In genomic region chr13:41822617-41823016, GRCm38 (mm10) we compare ENCODE assay signal across 23 mouse cellular contexts. TPM values are rescaled to one million over a fixed set of nuclear protein-coding genes. Genes with fewer than 3 reads are reported as not detected.
DNase-seq lines count a peak whose midpoint lies in the region; ATAC-seq lines count a peak whose summit lies in the region.
"Had no signal": no experiment of that assay in that cellular context is flagged by ENCODE, and none has a peak within 500 bp of the region (broad histone marks: within the 10 kb centered on the region; RNA-seq: fewer than 3 reads in every experiment).

No protein-coding gene starts in this region.

- H3K4me3 ChIP-seq in forebrain, embryonic 13.5 days, result no peak overlapping the region
- H3K4me3 ChIP-seq: embryonic facial prominence, embryonic 12.5 days; heart, embryonic 12.5 days; limb, embryonic 15.5 days; neural tube, embryonic 12.5 days had no signal

- no peak overlapping the region for H3K27ac ChIP-seq in forebrain, embryonic 13.5 days
- H3K27ac ChIP-seq: embryonic facial prominence, embryonic 12.5 days; kidney, postnatal 0 days; limb, embryonic 15.5 days; neural tube, embryonic 12.5 days; stomach, postnatal 0 days had no signal

- no peaks in the 10 kb centered on the region for H3K9me3 ChIP-seq in forebrain, embryonic 13.5 days (replicated peaks)
- H3K9me3 ChIP-seq: embryonic facial prominence, embryonic 12.5 days; heart, embryonic 12.5 days; limb, embryonic 15.5 days; neural tube, embryonic 12.5 days had no signal

- H3K4me2 ChIP-seq in forebrain, embryonic 13.5 days, result no peak overlapping the region
- H3K4me2 ChIP-seq: embryonic facial prominence, embryonic 12.5 days; heart, embryonic 12.5 days; limb, embryonic 15.5 days; neural tube, embryonic 12.5 days had no signal

- peak; percentile 74 to 86 for DNase-seq in frontal cortex, adult 2 months (ENCODE audit: extremely low spot score in 1 of 2, low spot score in 1 of 2)
- no peak for DNase-seq in frontal cortex, postnatal 10 days (ENCODE audit: low spot score in 2 of 2)
- peak; percentile 72 for DNase-seq in layer of hippocampus, adult 9-11 months
- DNase-seq in right cerebral cortex, postnatal 10 days (ENCODE audit: low spot score in 2 of 2), result peak; percentile 42 to 56
- DNase-seq in natural killer cell, adult 2 months (ENCODE audit: low spot score in 2 of 2), result no peak
- DNase-seq in c-Kit-positive CD71-positive TER-119-positive erythroid progenitor cells, embryonic 14.5 days (ENCODE audit: low spot score), result no peak
- DNase-seq: adrenal gland, adult 8-10 months; cerebellum, adult 11-12 months; forebrain, postnatal 0 days; gastrocnemius, postnatal 36 days; kidney, adult 11 months; lung, postnatal 14 days; thymus, postnatal 25 days had no signal

- H3K36me3 ChIP-seq in forebrain, embryonic 13.5 days (ENCODE audit: poor library complexity, severe bottlenecking), result no peaks in the 10 kb centered on the region
- H3K36me3 ChIP-seq: embryonic facial prominence, embryonic 12.5 days; heart, embryonic 12.5 days; limb, embryonic 15.5 days; neural tube, embryonic 12.5 days had no signal

- H3K27me3 ChIP-seq in forebrain, embryonic 13.5 days, result no peaks in the 10 kb centered on the region
- H3K27me3 ChIP-seq: embryonic facial prominence, embryonic 12.5 days; heart, embryonic 12.5 days; limb, embryonic 15.5 days; neural tube, embryonic 12.5 days had no signal

- H3K4me1 ChIP-seq in forebrain, embryonic 13.5 days, result no peaks in the 10 kb centered on the region
- H3K4me1 ChIP-seq: embryonic facial prominence, embryonic 12.5 days; neural tube, embryonic 12.5 days had no signal

- no peak overlapping the region for H3K9ac ChIP-seq in forebrain, embryonic 13.5 days
- H3K9ac ChIP-seq: embryonic facial prominence, embryonic 12.5 days; forebrain, postnatal 0 days; heart, embryonic 12.5 days; limb, embryonic 15.5 days; neural tube, embryonic 12.5 days had no signal

- peak; percentile 45 for ATAC-seq in CD4-positive, CD25-positive, alpha-beta regulatory T cell, adult 4 months
- no peak for ATAC-seq in forebrain, embryonic 13.5 days
- ATAC-seq: forebrain, postnatal 0 days; hindbrain, embryonic 16.5 days had no signal

- 33% methylated on average over 2 of the region's 2 CpGs for WGBS in forebrain, embryonic 13.5 days

RNA-seq across cellular contexts. Expression of gene Adtrp, which starts 24.9 kb away (rescaled TPM):
- 0.32 and 0.40 TPM in 2 replicates for polyA plus RNA-seq in frontal cortex, adult 2 months (2012; rRNA removed)
- 1 to 10 TPM in 1 of 2 experiments, not detected in 1; 1.5 TPM for polyA plus RNA-seq in CD4-positive, CD25-positive, alpha-beta regulatory T cell, adult 4 months (2017; shearing (Covaris generic))
- polyA plus RNA-seq in forebrain, embryonic 13.5 days (2015; fragmentation: Nextera tagmentation; extraction: Ambion mirVana), result not detected in 2 replicates
- polyA plus RNA-seq: forebrain, postnatal 0 days; heart, embryonic 12.5 days; midbrain, postnatal 0 days had no signal

Comparison
In these comparisons a context has a peak if more than half of its experiments do, and no peak if none do; other contexts are left out.
1. DNase-seq: peak in frontal cortex, adult 2 months (2 of 2), layer of hippocampus, adult 9-11 months (single experiment) and right cerebral cortex, postnatal 10 days (2 of 2); none in frontal cortex, postnatal 10 days (0 of 2), natural killer cell, adult 2 months (0 of 2) and c-Kit-positive CD71-positive TER-119-positive erythroid progenitor cells, embryonic 14.5 days (single experiment).